Mouse (Mus musculus): ENCODE data around the gene Trpm7.

The Trpm7 gene

GRCm38 (mm10) chr2:126816644-126817347, 59.2 kb downstream of the Trpm7 start:
- whole genome bisulfite sequencing, result 86% methylated on average over 4 of the region's 4 CpGs

- WGBS, result 23% methylated on average over 1 of the region's 1 CpGs
These were observed 60.2 kb downstream of the Trpm7 start for GRCm38 (mm10) chr2:126815822-126816221.

GRCm38 (mm10) chr2:126801980-126802379, 74.0 kb downstream of the Trpm7 start:
- 92% methylated on average over 3 of the region's 3 CpGs for WGBS

- WGBS, result 65% methylated on average over 5 of the region's 5 CpGs
These were observed 77.6 kb downstream of the Trpm7 start for GRCm38 (mm10) chr2:126798455-126798854.

- 92% methylated on average over 3 of the region's 3 CpGs for WGBS
These were observed 80.3 kb downstream of the Trpm7 start for GRCm38 (mm10) chr2:126795708-126796107.

GRCm38 (mm10) chr2:126792611-126793010, 83.4 kb downstream of the Trpm7 start:
- WGBS, result 41% methylated on average over 5 of the region's 5 CpGs

GRCm38 (mm10) chr2:126787721-126788342, 88.2 kb downstream of the Trpm7 start:
- 34% methylated on average over 9 of the region's 9 CpGs for WGBS

- 71% methylated on average over 4 of the region's 4 CpGs for WGBS
These were observed 92.7 kb downstream of the Trpm7 start, which contains the start of gene Usp50 for GRCm38 (mm10) chr2:126783370-126783769. Gene Usp50 (minus strand): TSS chr2:126783470.

- WGBS, result 61% methylated on average over 3 of the region's 3 CpGs
These were observed 93.6 kb downstream of the Trpm7 start for GRCm38 (mm10) chr2:126782433-126782832.

GRCm38 (mm10) chr2:126781478-126781877, 94.6 kb downstream of the Trpm7 start:
- 87% methylated on average over 1 of the region's 1 CpGs for WGBS

- 90% methylated on average over 10 of the region's 10 CpGs for WGBS
These were observed 95.7 kb downstream of the Trpm7 start for GRCm38 (mm10) chr2:126780286-126780685.

- 89% methylated on average over 4 of the region's 4 CpGs for WGBS
These were observed 97.2 kb downstream of the Trpm7 start for GRCm38 (mm10) chr2:126778806-126779205.

- 38% methylated on average over 1 of the region's 1 CpGs for WGBS
These were observed 99.6 kb downstream of the Trpm7 start for GRCm38 (mm10) chr2:126776416-126776815.

GRCm38 (mm10) chr2:126775951-126776350, 100.1 kb downstream of the Trpm7 start:
- WGBS, result 47% methylated on average over 4 of the region's 4 CpGs

GRCm38 (mm10) chr2:126772217-126772616, 103.8 kb downstream of the Trpm7 start:
- WGBS, result 94% methylated on average over 5 of the region's 5 CpGs

GRCm38 (mm10) chr2:126769431-126770181, 106.4 kb downstream of the Trpm7 start:
- 70% methylated on average over 19 of the region's 19 CpGs for WGBS

- 67% methylated on average over 4 of the region's 4 CpGs for WGBS
These were observed 107.8 kb downstream of the Trpm7 start for GRCm38 (mm10) chr2:126768194-126768593.

- 97% methylated on average over 3 of the region's 3 CpGs for WGBS
These were observed 108.4 kb downstream of the Trpm7 start for GRCm38 (mm10) chr2:126767599-126767998.

- 19% methylated on average over 11 of the region's 11 CpGs for WGBS
These were observed 110.0 kb downstream of the Trpm7 start for GRCm38 (mm10) chr2:126765867-126766582.

GRCm38 (mm10) chr2:126759351-126759750, 116.7 kb downstream of the Trpm7 start:
- 88% methylated on average over 7 of the region's 7 CpGs for WGBS

GRCm38 (mm10) chr2:126755664-126756063, 120.4 kb downstream of the Trpm7 start:
- 96% methylated on average over 6 of the region's 6 CpGs for WGBS

- WGBS, result 81% methylated on average over 5 of the region's 5 CpGs
These were observed 132.6 kb downstream of the Trpm7 start for GRCm38 (mm10) chr2:126743389-126743788.
